Mouse (Mus musculus): ENCODE measurements at regions not wholly inside any gene's neighbourhood (a gene's known extent, or its start where the extent isn't known, plus 50 kb on each side); places are given as distances from the start of the nearest gene placed in this dataset.

GRCm38 (mm10) chr10:123997260-123997659 is 733.5 kb downstream of the Fam19a2 start:
- in situ Hi-C loops (cut with MboI, MseI) = no loop called here

GRCm38 (mm10) chr10:123998959-123999358 is 735.2 kb downstream of the Fam19a2 start:
- in situ Hi-C loops (cut with MboI, MseI) = no loop called here

- in situ Hi-C loops (cut with MboI, MseI) = no loop called here
Measured at GRCm38 (mm10) chr10:124045031-124045430, 781.2 kb downstream of the Fam19a2 start.

- in situ Hi-C loops (cut with MboI, MseI) = no loop called here
Measured at GRCm38 (mm10) chr10:124045791-124046190, 782.0 kb downstream of the Fam19a2 start.

GRCm38 (mm10) chr10:124082756-124083155 is 819.0 kb downstream of the Fam19a2 start:
- in situ Hi-C loops (cut with MboI, MseI) = loop anchor here in 1 of 2 experiments (10.0 kb wide), 1 partner anchor 552 kb away; no protein-coding TSS in a partner anchor

GRCm38 (mm10) chr10:124090547-124090946 is 826.8 kb downstream of the Fam19a2 start:
- in situ Hi-C loops (cut with MboI, MseI) = no loop called here

GRCm38 (mm10) chr10:124091364-124091763 is 827.6 kb downstream of the Fam19a2 start:
- in situ Hi-C loops (cut with MboI, MseI) = no loop called here

GRCm38 (mm10) chr10:124119585-124119984 is 855.8 kb downstream of the Fam19a2 start:
- in situ Hi-C loops (cut with MboI, MseI) = no loop called here

- in situ Hi-C loops (cut with MboI, MseI) = no loop called here
Measured at GRCm38 (mm10) chr10:124138456-124138855, 874.7 kb downstream of the Fam19a2 start.

GRCm38 (mm10) chr10:124142336-124142735 is 878.5 kb downstream of the Fam19a2 start:
- in situ Hi-C loops (cut with MboI, MseI) = loop anchor here in 1 of 2 experiments (10.0 kb wide), 1 partner anchor 232 kb away; no protein-coding TSS in a partner anchor

- in situ Hi-C loops (cut with MboI, MseI) = loop anchor here in 1 of 2 experiments (10.0 kb wide), 1 partner anchor 228 kb away; no protein-coding TSS in a partner anchor
Measured at GRCm38 (mm10) chr10:124146751-124147469, 883.1 kb downstream of the Fam19a2 start.

- in situ Hi-C loops (cut with MboI, MseI) = no loop called here
Measured at GRCm38 (mm10) chr10:124163441-124163840, 899.6 kb downstream of the Fam19a2 start.

GRCm38 (mm10) chr10:124175598-124175997 is 911.8 kb downstream of the Fam19a2 start:
- in situ Hi-C loops (cut with MboI, MseI) = no loop called here

- in situ Hi-C loops (cut with MboI, MseI) = no loop called here
Measured at GRCm38 (mm10) chr10:124208317-124208716, 944.5 kb downstream of the Fam19a2 start.

GRCm38 (mm10) chr10:124219461-124219860 is 955.7 kb downstream of the Fam19a2 start:
- in situ Hi-C loops (cut with MboI, MseI) = no loop called here

- in situ Hi-C loops (cut with MboI, MseI) = no loop called here
Measured at GRCm38 (mm10) chr10:124222068-124222467, 958.3 kb downstream of the Fam19a2 start.

- in situ Hi-C loops (cut with MboI, MseI) = no loop called here
Measured at GRCm38 (mm10) chr10:124227061-124227460, 963.3 kb downstream of the Fam19a2 start.

GRCm38 (mm10) chr10:124249358-124249757 is 985.6 kb downstream of the Fam19a2 start:
- in situ Hi-C loops (cut with MboI, MseI) = no loop called here

- in situ Hi-C loops (cut with MboI, MseI) = no loop called here
Measured at GRCm38 (mm10) chr10:124250004-124250403, 986.2 kb downstream of the Fam19a2 start.

- in situ Hi-C loops (cut with MboI, MseI) = loop anchor here in 1 of 2 experiments (10.0 kb wide), 1 partner anchor 1006 kb away; no protein-coding TSS in a partner anchor
Measured at GRCm38 (mm10) chr10:124288301-124288995, 1024.7 kb downstream of the Fam19a2 start.

- in situ Hi-C loops (cut with MboI, MseI) = loop anchor here in 1 of 2 experiments (10.0 kb wide), 1 partner anchor 412 kb away; no protein-coding TSS in a partner anchor
Measured at GRCm38 (mm10) chr10:124297198-124297677, 1033.4 kb downstream of the Fam19a2 start.

- in situ Hi-C loops (cut with MboI, MseI) = loop anchor here in 1 of 2 experiments (10.0 kb wide), 1 partner anchor 1680 kb away; no protein-coding TSS in a partner anchor
Measured at GRCm38 (mm10) chr10:124304683-124305082, 1040.9 kb downstream of the Fam19a2 start.
